Mouse (Mus musculus): ENCODE measurements around the gene Hs3st3b1.

Hs3st3b1 gene
- long read RNA-seq, experiment 1 = 0 reads
- long read RNA-seq, experiment 2, partial matches to known transcripts = 0 of 1 reads
- long read RNA-seq, experiment 2, other reads (novel, unspliced or antisense) = 1 of 1 reads

- intact Hi-C loops (cut with DNase I) = loop anchor here (5.0 to 10.0 kb wide), 4 partner anchors 303 to 1043 kb away; no protein-coding TSS in a partner anchor
Observed at GRCm38 (mm10) chr11:63922091-63922621, at the start of gene Hs3st3b1. Gene Hs3st3b1 (minus strand): TSS chr11:63922290.

GRCm38 (mm10) chr11:63971462-63971861, 49.4 kb upstream of the Hs3st3b1 start:
- intact Hi-C loops (cut with DNase I) = no loop called here

GRCm38 (mm10) chr11:63970818-63971217, 48.7 kb upstream of the Hs3st3b1 start:
- intact Hi-C loops (cut with DNase I) = no loop called here

GRCm38 (mm10) chr11:63969205-63969910, 47.3 kb upstream of the Hs3st3b1 start:
- intact Hi-C loops (cut with DNase I) = no loop called here

GRCm38 (mm10) chr11:63968388-63969035, 46.4 kb upstream of the Hs3st3b1 start:
- intact Hi-C loops (cut with DNase I) = no loop called here

- intact Hi-C loops (cut with DNase I) = no loop called here
Observed at GRCm38 (mm10) chr11:63967641-63968387, 45.7 kb upstream of the Hs3st3b1 start.

GRCm38 (mm10) chr11:63965437-63965836, 43.3 kb upstream of the Hs3st3b1 start:
- intact Hi-C loops (cut with DNase I) = no loop called here

GRCm38 (mm10) chr11:63957207-63957606, 35.1 kb upstream of the Hs3st3b1 start:
- intact Hi-C loops (cut with DNase I) = loop anchor here (5.0 kb wide), 1 partner anchor 550 kb away; no protein-coding TSS in a partner anchor

- intact Hi-C loops (cut with DNase I) = loop anchor here (5.0 kb wide), 1 partner anchor 549 kb away; no protein-coding TSS in a partner anchor
Observed at GRCm38 (mm10) chr11:63956748-63957147, 34.7 kb upstream of the Hs3st3b1 start.

GRCm38 (mm10) chr11:63953887-63954286, 31.8 kb upstream of the Hs3st3b1 start:
- intact Hi-C loops (cut with DNase I) = no loop called here

GRCm38 (mm10) chr11:63952743-63953191, 30.7 kb upstream of the Hs3st3b1 start:
- intact Hi-C loops (cut with DNase I) = no loop called here

GRCm38 (mm10) chr11:63951831-63952631, 29.9 kb upstream of the Hs3st3b1 start:
- intact Hi-C loops (cut with DNase I) = no loop called here

GRCm38 (mm10) chr11:63948371-63948770, 26.3 kb upstream of the Hs3st3b1 start:
- intact Hi-C loops (cut with DNase I) = no loop called here

- intact Hi-C loops (cut with DNase I) = no loop called here
Observed at GRCm38 (mm10) chr11:63947024-63947423, 24.9 kb upstream of the Hs3st3b1 start.

- intact Hi-C loops (cut with DNase I) = no loop called here
Observed at GRCm38 (mm10) chr11:63943947-63944346, 21.9 kb upstream of the Hs3st3b1 start.

- intact Hi-C loops (cut with DNase I) = no loop called here
Observed at GRCm38 (mm10) chr11:63943268-63943890, 21.3 kb upstream of the Hs3st3b1 start.

- intact Hi-C loops (cut with DNase I) = no loop called here
Observed at GRCm38 (mm10) chr11:63942177-63942576, 20.1 kb upstream of the Hs3st3b1 start.

GRCm38 (mm10) chr11:63936641-63937040, 14.6 kb upstream of the Hs3st3b1 start:
- intact Hi-C loops (cut with DNase I) = no loop called here

- intact Hi-C loops (cut with DNase I) = loop anchor here (10.0 kb wide), 3 partner anchors 298 to 1038 kb away; no protein-coding TSS in a partner anchor
Observed at GRCm38 (mm10) chr11:63926901-63927300, 4.8 kb upstream of the Hs3st3b1 start.

- intact Hi-C loops (cut with DNase I) = loop anchor here (2.0 to 10.0 kb wide), 5 partner anchors 154 to 1040 kb away; partner anchors contain the start of gene Cox10
Observed at GRCm38 (mm10) chr11:63925161-63925582, 3.1 kb upstream of the Hs3st3b1 start.
